Mouse (Mus musculus) embryonic facial prominence, embryonic 15.5 days (tissue): ENCODE measurements around the gene Tnnc1. TPM values are rescaled to one million over a fixed set of nuclear protein-coding genes. Genes with fewer than 3 reads are reported as not detected.

Source experiments
- ATAC-seq: fragments of 200-750 bp; cut with Nextera tagmentation; 2 replicates; pipeline ENCODE4 v1.8.0; 2017; ENCODE audit warnings: low read depth, moderate TSS enrichment; ENCODE audit not compliant: insufficient number of reproducible peaks, low FRiP score, low TSS enrichment
- H3K27ac ChIP-seq: fragments of 300-500 bp; sonication (generic); replicated peaks from 2 replicates; pipeline ENCODE4 v1.5.1; 2015; ENCODE audit warnings: mild to moderate bottlenecking, inconsistent platforms
- H3K27me3 ChIP-seq: fragments of 300-500 bp; sonication (generic); 2 replicates; pipeline ENCODE4 v1.6.1; 2015; ENCODE audit warnings: inconsistent platforms
- H3K36me3 ChIP-seq: fragments of 300-500 bp; sonication (generic); 2 replicates; pipeline ENCODE4 v1.6.1; 2015; ENCODE audit warnings: mild to moderate bottlenecking, inconsistent platforms
- H3K4me1 ChIP-seq: fragments of 300-500 bp; sonication (generic); 2 replicates; pipeline ENCODE4 v1.6.1; 2015; ENCODE audit warnings: inconsistent platforms
- H3K4me2 ChIP-seq: fragments of 300-500 bp; sonication (generic); replicated peaks from 2 replicates; pipeline ENCODE4 v1.6.1; 2015; ENCODE audit warnings: mild to moderate bottlenecking, inconsistent platforms
- H3K4me3 ChIP-seq: fragments of 300-500 bp; sonication (generic); replicated peaks from 2 replicates; pipeline ENCODE4 v1.5.1; 2015; ENCODE audit warnings: mild to moderate bottlenecking, inconsistent platforms
- H3K9ac ChIP-seq: fragments of 300-500 bp; sonication (generic); 2 replicates; pipeline ENCODE4 v1.6.1; 2015; ENCODE audit warnings: inconsistent platforms
- H3K9me3 ChIP-seq: fragments of 300-500 bp; sonication (generic); replicated peaks from 2 replicates; pipeline ENCODE4 v1.6.1; 2016; ENCODE audit warnings: inconsistent platforms
- WGBS: fragments of 180-500 bp; shearing (Covaris S2); methylation state at CpG from one replicate; pipeline ENCODE4 v1.1.7; 2015; 5-methylcytosine and 5-hydroxymethylcytosine counted together
- polyA plus RNA-seq: library from polyadenylated mRNA; unstranded; fragments of >200 nt; fragmentation: Nextera tagmentation; extraction: Ambion mirVana; gene quantifications from 2 replicates; pipeline ENCODE4 v1.2.1, GENCODE M21; 2015

Gene Tnnc1
- polyA plus RNA-seq, 1 experiment from 2014 or later: 267 TPM

GRCm38 (mm10) chr14:31260374-31260773, 52.3 kb downstream of the Tnnc1 start:
- WGBS: 95% methylated on average over 4 of the region's 4 CpGs
- H3K27ac ChIP-seq: no peak overlapping the region
- H3K36me3 ChIP-seq: peaks cover 73% of the 10 kb centered on the region
- no peaks in the 10 kb centered on the region for H3K4me1 ChIP-seq
- H3K9ac ChIP-seq: no peak overlapping the region
- no peak overlapping the region for H3K4me2 ChIP-seq
- H3K27me3 ChIP-seq: no peaks in the 10 kb centered on the region
- H3K9me3 ChIP-seq: no peaks in the 10 kb centered on the region
- no peak for ATAC-seq
- H3K4me3 ChIP-seq: no peak overlapping the region

- Histone ChIP-seq H3K9ac (no peak overlapping the region), H3K9me3 (no peaks in the 10 kb centered on the region), H3K4me1 (no peaks in the 10 kb centered on the region), H3K27me3 (no peaks in the 10 kb centered on the region), H3K27ac (no peak overlapping the region), H3K4me2 (no peak overlapping the region), H3K4me3 (no peak overlapping the region), H3K36me3 (peaks cover 68% of the 10 kb centered on the region)
- 95% methylated on average over 9 of the region's 9 CpGs for WGBS
- ATAC-seq: no peak
Measured at GRCm38 (mm10) chr14:31260932-31261331, 52.8 kb downstream of the Tnnc1 start.

Other genes starting within 250 kb of the Tnnc1 start
- gene Glt8d1, start 206.9 kb upstream of the Tnnc1 start, polyA plus RNA-seq: 71.0 and 76.6 TPM in 2 replicates
- 453 and 455 TPM in 2 replicates for gene Spcs1, start 206.6 kb upstream of the Tnnc1 start, polyA plus RNA-seq
- gene Pbrm1, start 189.2 kb upstream of the Tnnc1 start, polyA plus RNA-seq: 121 and 132 TPM in 2 replicates
- 109 and 113 TPM in 2 replicates for gene Gnl3, start 189.2 kb upstream of the Tnnc1 start, polyA plus RNA-seq
- gene Smim4, start 79.4 kb upstream of the Tnnc1 start, polyA plus RNA-seq: 61.3 and 67.3 TPM in 2 replicates
- 393 and 421 TPM in 2 replicates for gene Nt5dc2, start 77.3 kb upstream of the Tnnc1 start, polyA plus RNA-seq
- gene Stab1, start 39.7 kb upstream of the Tnnc1 start, polyA plus RNA-seq: 50.6 and 66.2 TPM in 2 replicates
- gene Nisch, start 8.6 kb downstream of the Tnnc1 start, polyA plus RNA-seq: 394 and 407 TPM in 2 replicates
- 1.3 and 1.8 TPM in 2 replicates for gene Sema3g, start 9.5 kb downstream of the Tnnc1 start, polyA plus RNA-seq
- 10.1 and 12.1 TPM in 2 replicates for gene Phf7, start 43.0 kb downstream of the Tnnc1 start, polyA plus RNA-seq
- gene Bap1, start 43.1 kb downstream of the Tnnc1 start, polyA plus RNA-seq: 74.6 and 76.9 TPM in 2 replicates
- gene Dnah1, start 115.6 kb downstream of the Tnnc1 start, polyA plus RNA-seq: 6.0 and 7.2 TPM in 2 replicates
- gene Capn7, start 128.3 kb downstream of the Tnnc1 start, polyA plus RNA-seq: 41.6 and 42.3 TPM in 2 replicates
- gene Sh3bp5, start 227.8 kb downstream of the Tnnc1 start, polyA plus RNA-seq: 29.1 and 30.4 TPM in 2 replicates